Mouse (Mus musculus) hindbrain, embryonic 15.5 days (tissue): ENCODE results near the gene Samm50. TPM values are rescaled to one million over a fixed set of nuclear protein-coding genes. Genes with fewer than 3 reads are reported as not detected.

Experiments used
- ATAC-seq: fragments of 200-750 bp; cut with Nextera tagmentation; 2 replicates; pipeline ENCODE4 v1.8.0; 2017; ENCODE audit warnings: low read depth, moderate number of reproducible peaks, moderate TSS enrichment; ENCODE audit not compliant: low FRiP score
- H3K27ac ChIP-seq: fragments of 300-500 bp; sonication (generic); replicated peaks from 2 replicates; pipeline ENCODE4 v1.5.1; 2015; ENCODE audit warnings: mild to moderate bottlenecking, inconsistent platforms
- H3K27me3 ChIP-seq: fragments of 300-500 bp; sonication (generic); 2 replicates; pipeline ENCODE4 v1.6.1; 2015; ENCODE audit warnings: control low read depth, inconsistent platforms
- H3K36me3 ChIP-seq: fragments of 300-500 bp; sonication (generic); 2 replicates; pipeline ENCODE4 v1.6.1; 2015; ENCODE audit warnings: control low read depth, inconsistent platforms
- H3K4me1 ChIP-seq: fragments of 300-500 bp; sonication (generic); replicated peaks from 2 replicates; pipeline ENCODE4 v1.6.1; 2015; ENCODE audit warnings: control low read depth, inconsistent platforms
- H3K4me2 ChIP-seq: fragments of 300-500 bp; sonication (generic); 2 replicates; pipeline ENCODE4 v1.6.1; 2015; ENCODE audit warnings: moderate library complexity, mild to moderate bottlenecking, inconsistent platforms
- H3K4me3 ChIP-seq: fragments of 300-500 bp; sonication (generic); 2 replicates; pipeline ENCODE4 v1.5.1; 2015; ENCODE audit warnings: mild to moderate bottlenecking, inconsistent platforms
- H3K9ac ChIP-seq: fragments of 300-500 bp; sonication (generic); 2 replicates; pipeline ENCODE4 v1.6.1; 2015; ENCODE audit warnings: inconsistent platforms
- H3K9me3 ChIP-seq: fragments of 300-500 bp; sonication (generic); 2 replicates; pipeline ENCODE4 v1.6.1; 2016; ENCODE audit warnings: control low read depth, inconsistent platforms
- WGBS: fragments of 180-500 bp; shearing (Covaris S2); methylation state at CpG from one replicate; pipeline ENCODE4 v1.1.7; 2015; 5-methylcytosine and 5-hydroxymethylcytosine counted together
- microRNA-seq: library from miRNA; unstranded; fragments of <30 nt; microRNA quantifications from one replicate; pipeline ENCODE4, GENCODE M21; 2016
- polyA plus RNA-seq: library from polyadenylated mRNA; unstranded; fragments of >200 nt; fragmentation: Nextera tagmentation; extraction: Ambion mirVana; gene quantifications from 2 replicates; pipeline ENCODE4 v1.2.1, GENCODE M21; 2015

Gene Samm50
- polyA plus RNA-seq, 1 experiment from 2014 or later = 85.9 TPM

DNA sequence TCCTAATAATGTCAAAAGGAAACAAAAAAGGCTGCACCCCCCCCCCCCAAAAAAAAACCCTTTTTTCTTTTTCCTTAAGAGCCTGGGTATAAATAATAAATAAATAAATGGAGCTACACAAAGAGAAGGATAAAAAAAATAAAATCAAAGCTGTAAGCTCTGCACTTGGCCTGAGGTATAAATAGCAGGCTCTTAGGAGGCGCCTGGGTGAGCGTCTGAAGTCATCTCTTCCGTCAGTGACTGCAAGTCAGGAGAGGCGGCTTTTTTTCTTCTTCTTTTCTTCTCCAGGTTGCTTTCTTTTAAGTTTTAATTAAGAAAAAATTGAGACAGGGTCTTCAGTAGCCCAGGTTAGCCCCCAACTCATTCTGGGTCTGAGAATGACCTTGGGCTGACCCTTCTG lies 74.2 kb downstream of the Samm50 start:
- ATAC-seq = no peak
- H3K9me3 ChIP-seq = no peaks in the 10 kb centered on the region
- peaks cover 7% of the 10 kb centered on the region; the same call in 1 of the 2 replicates for H3K4me1 ChIP-seq
- 0 out of 2 replicates have a peak, but pooled peaks cover 4% of the 10 kb centered on the region for H3K27me3 ChIP-seq
- no peak overlapping the region for H3K9ac ChIP-seq
- WGBS = 69% methylated on average over 4 of the region's 4 CpGs
- H3K4me2 ChIP-seq = no peak overlapping the region
- no peak overlapping the region for H3K4me3 ChIP-seq
- no peak overlapping the region for H3K27ac ChIP-seq
- H3K36me3 ChIP-seq = no peaks in the 10 kb centered on the region

Small RNA genes lying within 50 kb of the gene (microRNA-seq; reads per million reads assigned to microRNA genes)
- gene Mir6392 = not detected

Other genes with a start within 250 kb of the Samm50 start
- 0.45 and 0.52 TPM in 2 replicates for gene Efcab6, start 126.9 kb upstream of the Samm50 start, polyA plus RNA-seq
- 109 and 120 TPM in 2 replicates for gene Sult4a1, start 86.5 kb upstream of the Samm50 start, polyA plus RNA-seq
- gene Pnpla5, start 69.1 kb upstream of the Samm50 start, polyA plus RNA-seq = not detected in 2 replicates
- 5.0 and 6.6 TPM in 2 replicates for gene Pnpla3, start 24.4 kb upstream of the Samm50 start, polyA plus RNA-seq
- 3.7 and 5.5 TPM in 2 replicates for gene Parvb, start 39.8 kb downstream of the Samm50 start, polyA plus RNA-seq
- 1.0 and 1.8 TPM in 2 replicates for gene Parvg, start 131.8 kb downstream of the Samm50 start, polyA plus RNA-seq